Mouse (Mus musculus): ENCODE data around the gene Gm9733. TPM values are rescaled to one million over a fixed set of nuclear protein-coding genes. Genes with fewer than 3 reads are reported as not detected.
"Not testable (repeated sequence)": the region's sequence is repeated elsewhere in the genome, so short reads cannot be mapped to it uniquely, and the experiment has no call there.

Gm9733 gene
- not detected in 2 replicates for polyA plus RNA-seq (2016; fragmentation: Nextera tagmentation; extraction: Ambion mirVana)

DNA sequence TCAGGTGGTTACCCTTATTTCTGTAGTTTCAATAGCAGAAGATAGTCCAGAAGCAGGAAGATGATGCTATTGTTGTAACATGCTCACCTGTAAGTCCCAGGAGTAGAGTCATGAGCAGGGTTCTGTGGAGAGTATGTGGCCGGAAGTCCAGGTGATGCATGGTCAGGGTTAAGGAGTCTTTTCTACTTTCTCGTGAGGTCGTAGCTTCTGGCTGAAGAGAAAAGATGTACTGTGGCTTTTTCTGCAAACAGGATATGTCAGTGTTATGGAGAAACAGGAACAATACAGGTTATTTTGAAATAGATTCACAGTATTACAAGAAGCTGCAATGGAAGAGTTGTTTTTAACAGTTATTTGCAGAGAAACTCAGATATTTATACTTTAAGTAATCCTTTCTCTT lies at the start of gene Gm9733:
Gene Gm9733, minus strand, starts transcription at position 240 of the 400 bp plus-strand sequence.
- H3K4me2 ChIP-seq (replicated peaks): no peak within 1 kb of the TSS
- no peak within 1 kb of the TSS for H3K9ac ChIP-seq
- no peaks in the 10 kb centered on the region for H3K9me3 ChIP-seq
- WGBS: 84% methylated on average over 3 of the region's 3 CpGs
- no peaks in the 10 kb centered on the region for H3K4me1 ChIP-seq
- no peak within 1 kb of the TSS for H3K27ac ChIP-seq
- no peak within 1 kb of the TSS for H3K4me3 ChIP-seq
- ATAC-seq (ENCODE audit: insufficient number of reproducible peaks, insufficient read depth, low FRiP score, low TSS enrichment): no peak
- H3K36me3 ChIP-seq: no peaks in the 10 kb centered on the region
- H3K27me3 ChIP-seq: no peaks in the 10 kb centered on the region

GRCm38 (mm10) chr3:15355690-15356089 lies 23.6 kb upstream of the Gm9733 start:
- H3K9ac ChIP-seq; ATAC-seq (ENCODE audit: insufficient number of reproducible peaks, insufficient read depth, low FRiP score, low TSS enrichment); H3K9me3 ChIP-seq; H3K4me2 ChIP-seq (replicated peaks); H3K27ac ChIP-seq; H3K4me1 ChIP-seq; H3K4me3 ChIP-seq; H3K36me3 ChIP-seq; H3K27me3 ChIP-seq: not testable (repeated sequence)
- 72% methylated on average over 3 of the region's 3 CpGs for WGBS

DNA sequence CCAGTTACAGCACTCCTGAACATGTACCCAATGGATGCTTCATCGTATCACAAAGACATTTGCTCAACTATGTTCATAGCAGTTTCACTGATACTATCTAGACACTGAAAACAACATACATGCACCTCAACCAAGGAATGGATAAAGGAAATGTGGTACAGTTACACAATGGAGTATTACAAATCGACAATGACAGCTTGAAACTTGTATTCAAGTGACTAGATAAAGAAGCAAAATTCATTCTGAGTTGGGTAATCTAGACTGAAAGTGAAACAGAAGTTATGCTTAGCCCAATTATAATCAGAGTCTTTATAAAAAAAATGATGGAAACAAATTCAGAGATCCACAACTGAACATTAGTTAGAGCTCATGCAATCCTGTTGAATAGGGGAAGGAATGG lies 18.2 kb upstream of the Gm9733 start:
- not testable (repeated sequence) for H3K4me1 ChIP-seq; ATAC-seq (ENCODE audit: insufficient number of reproducible peaks, insufficient read depth, low FRiP score, low TSS enrichment); H3K36me3 ChIP-seq; H3K9ac ChIP-seq; H3K9me3 ChIP-seq; H3K4me3 ChIP-seq; H3K27ac ChIP-seq; H3K27me3 ChIP-seq; H3K4me2 ChIP-seq (replicated peaks)
- 98% methylated on average over 1 of the region's 2 CpGs for WGBS

GRCm38 (mm10) chr3:15345606-15346005 lies 13.5 kb upstream of the Gm9733 start:
- H3K4me3 ChIP-seq; H3K27ac ChIP-seq; H3K36me3 ChIP-seq; ATAC-seq (ENCODE audit: insufficient number of reproducible peaks, insufficient read depth, low FRiP score, low TSS enrichment); H3K4me1 ChIP-seq; H3K4me2 ChIP-seq (replicated peaks); H3K9me3 ChIP-seq; H3K27me3 ChIP-seq; H3K9ac ChIP-seq: not testable (repeated sequence)
- 64% methylated on average over 3 of the region's 3 CpGs for WGBS

DNA sequence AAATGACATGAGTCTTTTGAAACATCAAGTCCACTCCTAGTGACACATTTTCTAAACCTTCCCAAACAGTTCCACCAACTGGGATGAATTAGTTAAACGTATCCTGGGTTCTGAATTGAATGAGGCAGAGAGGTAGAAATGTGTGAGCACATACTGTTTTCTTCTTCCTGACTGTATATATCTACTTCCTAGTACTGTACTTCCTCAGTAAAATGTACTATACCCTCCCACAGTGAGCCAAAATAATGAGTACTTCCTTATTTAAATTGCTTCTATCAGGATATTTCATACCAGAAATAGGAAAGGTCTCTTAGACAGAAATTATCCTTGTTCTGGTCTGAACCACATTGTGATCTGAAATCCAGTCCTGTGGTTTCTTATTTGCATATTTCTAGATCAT lies 8.2 kb upstream of the Gm9733 start:
- no peaks in the 10 kb centered on the region for H3K36me3 ChIP-seq
- no peaks in the 10 kb centered on the region for H3K27me3 ChIP-seq
- H3K9me3 ChIP-seq: no peaks in the 10 kb centered on the region
- ATAC-seq (ENCODE audit: insufficient number of reproducible peaks, insufficient read depth, low FRiP score, low TSS enrichment): no peak
- H3K27ac ChIP-seq: no peak overlapping the region
- H3K9ac ChIP-seq: no peak overlapping the region
- WGBS: 61% methylated on average over 1 of the region's 1 CpGs
- H3K4me3 ChIP-seq: no peak overlapping the region
- no peaks in the 10 kb centered on the region for H3K4me1 ChIP-seq
- no peak overlapping the region for H3K4me2 ChIP-seq (replicated peaks)

GRCm38 (mm10) chr3:15334182-15334581 lies 2.1 kb upstream of the Gm9733 start:
- H3K27ac ChIP-seq: no peak overlapping the region
- no peak overlapping the region for H3K9ac ChIP-seq
- no peak for ATAC-seq (ENCODE audit: insufficient number of reproducible peaks, insufficient read depth, low FRiP score, low TSS enrichment)
- no peaks in the 10 kb centered on the region for H3K27me3 ChIP-seq
- no peak overlapping the region for H3K4me3 ChIP-seq
- no peaks in the 10 kb centered on the region for H3K4me1 ChIP-seq
- H3K36me3 ChIP-seq: no peaks in the 10 kb centered on the region
- H3K4me2 ChIP-seq (replicated peaks): no peak overlapping the region
- WGBS: 65% methylated on average over 2 of the region's 2 CpGs
- H3K9me3 ChIP-seq: no peaks in the 10 kb centered on the region

DNA sequence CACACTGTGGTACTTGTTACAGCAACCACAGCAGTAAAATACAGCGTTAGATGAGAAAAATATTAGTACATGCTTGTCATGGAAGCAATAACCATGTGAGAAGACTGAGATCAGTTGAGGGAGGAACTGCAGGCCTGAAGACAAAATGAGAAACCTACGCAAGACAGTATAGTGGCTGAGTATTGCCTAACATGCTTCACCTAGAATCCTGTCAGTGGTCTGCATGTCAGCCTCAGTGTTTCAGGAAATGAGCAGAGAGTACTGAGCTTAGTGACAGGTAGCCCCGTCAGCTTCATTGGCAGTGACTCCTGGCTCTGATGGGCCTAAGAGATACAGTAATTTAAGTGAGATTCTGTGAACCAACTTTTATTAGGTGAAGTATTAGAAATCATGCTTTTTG lies 557 bp downstream of the Gm9733 start:
- no peak overlapping the region for H3K4me2 ChIP-seq (replicated peaks)
- H3K27me3 ChIP-seq: no peaks in the 10 kb centered on the region
- no peaks in the 10 kb centered on the region for H3K36me3 ChIP-seq
- H3K4me3 ChIP-seq: no peak overlapping the region
- no peak overlapping the region for H3K27ac ChIP-seq
- 64% methylated on average over 3 of the region's 3 CpGs for WGBS
- no peak overlapping the region for H3K9ac ChIP-seq
- no peaks in the 10 kb centered on the region for H3K9me3 ChIP-seq
- no peak for ATAC-seq (ENCODE audit: insufficient number of reproducible peaks, insufficient read depth, low FRiP score, low TSS enrichment)
- H3K4me1 ChIP-seq: no peaks in the 10 kb centered on the region

- H3K4me3 ChIP-seq: no peak overlapping the region
- no peaks in the 10 kb centered on the region for H3K4me1 ChIP-seq
- H3K4me2 ChIP-seq (replicated peaks): no peak overlapping the region
- no peaks in the 10 kb centered on the region for H3K9me3 ChIP-seq
- no peaks in the 10 kb centered on the region for H3K36me3 ChIP-seq
- no peak for ATAC-seq (ENCODE audit: insufficient number of reproducible peaks, insufficient read depth, low FRiP score, low TSS enrichment)
- no peak overlapping the region for H3K27ac ChIP-seq
- no peaks in the 10 kb centered on the region for H3K27me3 ChIP-seq
- H3K9ac ChIP-seq: no peak overlapping the region
Measured at GRCm38 (mm10) chr3:15329549-15329948, 2.6 kb downstream of the Gm9733 start.

DNA sequence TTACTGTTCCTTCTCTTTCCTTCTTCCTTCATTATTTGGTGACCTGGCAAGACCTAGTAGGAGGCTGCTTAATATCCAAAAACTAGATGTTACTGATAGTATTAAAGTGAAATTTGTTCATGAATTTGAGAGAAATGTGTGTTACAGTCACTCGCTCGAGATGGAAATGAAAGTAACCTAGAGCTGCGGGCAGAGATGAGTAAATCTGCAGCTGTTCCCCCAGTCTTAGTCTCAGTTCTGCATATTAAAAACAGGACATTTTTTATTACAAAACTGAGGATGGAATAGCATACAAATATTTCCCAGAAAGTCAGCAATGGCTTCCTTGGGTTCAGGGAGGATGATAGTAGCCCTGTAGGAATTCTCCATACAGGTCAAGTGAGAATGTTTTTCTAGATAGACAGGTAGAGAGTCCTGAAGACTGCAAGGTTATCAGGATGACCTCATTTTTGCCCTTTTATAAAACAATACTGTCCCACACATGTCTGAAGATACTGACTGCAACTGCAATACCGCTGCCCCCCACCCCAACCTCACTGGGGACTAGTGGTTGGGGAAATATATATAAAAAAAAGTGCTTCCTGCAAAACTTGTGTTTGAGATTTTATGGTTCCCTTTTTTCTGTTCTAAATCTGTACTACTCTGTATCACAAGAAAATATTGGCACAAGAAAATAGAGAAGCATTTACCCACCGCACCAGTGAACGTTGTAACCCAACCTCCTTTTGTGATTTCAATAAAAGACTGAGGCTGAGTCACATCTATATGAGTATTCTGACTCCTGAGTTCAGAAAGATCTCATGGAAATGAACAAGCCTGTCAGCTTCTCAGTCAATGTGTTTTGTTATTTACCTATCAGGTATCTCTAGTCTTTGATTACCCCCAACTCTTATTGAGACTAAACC lies 47.4 kb downstream of the Gm9733 start:
- no peak for ATAC-seq (ENCODE audit: insufficient number of reproducible peaks, insufficient read depth, low FRiP score, low TSS enrichment)
- no peaks in the 10 kb centered on the region for H3K27me3 ChIP-seq
- no peaks in the 10 kb centered on the region for H3K4me1 ChIP-seq
- H3K27ac ChIP-seq: no peak overlapping the region
- no peak overlapping the region for H3K4me2 ChIP-seq (replicated peaks)
- no peak overlapping the region for H3K4me3 ChIP-seq
- H3K9ac ChIP-seq: no peak overlapping the region
- no peaks in the 10 kb centered on the region for H3K36me3 ChIP-seq
- WGBS: 89% methylated on average over 6 of the region's 6 CpGs
- H3K9me3 ChIP-seq: no peaks in the 10 kb centered on the region

DNA sequence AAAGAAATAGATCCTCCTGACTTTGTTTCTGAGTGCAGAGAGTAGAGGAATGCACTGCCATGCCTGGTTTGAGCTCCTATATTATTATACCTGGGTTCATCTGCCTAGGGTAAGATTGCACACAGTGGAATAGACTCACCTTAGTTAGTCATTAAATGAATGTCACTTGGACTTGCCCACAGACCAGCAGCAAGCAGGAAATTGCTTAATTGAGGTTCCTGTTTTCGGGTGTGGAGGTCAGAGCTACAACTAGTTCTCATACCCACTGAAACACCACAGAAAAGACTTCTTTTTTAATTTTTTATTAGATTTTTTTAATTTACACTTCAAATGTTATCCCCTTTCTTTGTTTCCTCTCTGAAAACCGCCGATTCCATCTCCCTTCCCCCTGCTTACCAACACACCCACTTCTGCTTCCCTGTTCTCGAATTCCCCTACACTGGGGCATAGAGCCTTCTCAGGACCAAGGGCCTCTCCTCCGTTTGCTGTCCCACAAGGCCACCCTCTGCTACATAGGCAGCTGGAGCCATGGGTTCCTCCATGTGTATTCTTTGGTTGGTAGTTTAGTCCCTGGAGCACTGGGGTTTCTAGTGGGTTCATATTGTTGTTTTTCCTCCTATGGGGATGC lies 56.1 kb downstream of the Gm9733 start:
- no peak overlapping the region for H3K4me2 ChIP-seq (replicated peaks)
- H3K9ac ChIP-seq: no peak overlapping the region
- H3K27ac ChIP-seq: no peak overlapping the region
- no peaks in the 10 kb centered on the region for H3K27me3 ChIP-seq
- ATAC-seq (ENCODE audit: insufficient number of reproducible peaks, insufficient read depth, low FRiP score, low TSS enrichment): no peak
- H3K4me3 ChIP-seq: no peak overlapping the region
- H3K9me3 ChIP-seq: no peaks in the 10 kb centered on the region
- 82% methylated on average over 5 of the region's 5 CpGs for WGBS
- H3K36me3 ChIP-seq: no peaks in the 10 kb centered on the region
- H3K4me1 ChIP-seq: no peaks in the 10 kb centered on the region

DNA sequence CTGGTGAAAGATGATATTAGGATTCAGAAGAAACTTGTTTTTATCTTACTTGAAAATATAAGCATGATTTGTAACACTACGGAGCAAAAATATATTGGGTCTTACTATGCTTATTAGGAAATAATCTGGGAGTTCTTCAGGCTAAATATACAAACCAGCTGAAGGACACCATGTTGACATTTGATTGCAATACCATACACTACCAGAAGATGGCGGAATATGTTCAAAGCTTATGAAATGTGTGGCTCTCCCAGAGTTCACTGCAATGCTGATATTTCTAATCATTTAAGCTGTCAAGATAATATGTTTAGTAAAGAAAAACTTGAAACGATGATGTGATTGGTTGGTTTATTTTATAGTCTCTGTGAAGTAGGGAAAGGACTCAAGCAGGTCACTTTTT lies 67.7 kb downstream of the Gm9733 start:
- no peaks in the 10 kb centered on the region for H3K4me1 ChIP-seq
- H3K9me3 ChIP-seq: no peaks in the 10 kb centered on the region
- no peak overlapping the region for H3K4me2 ChIP-seq (replicated peaks)
- H3K4me3 ChIP-seq: no peak overlapping the region
- 14% methylated on average over 3 of the region's 3 CpGs for WGBS
- no peak overlapping the region for H3K9ac ChIP-seq
- no peak for ATAC-seq (ENCODE audit: insufficient number of reproducible peaks, insufficient read depth, low FRiP score, low TSS enrichment)
- H3K27ac ChIP-seq: no peak overlapping the region
- H3K27me3 ChIP-seq: no peaks in the 10 kb centered on the region
- H3K36me3 ChIP-seq: no peaks in the 10 kb centered on the region

- H3K36me3 ChIP-seq: no peaks in the 10 kb centered on the region
- ATAC-seq (ENCODE audit: insufficient number of reproducible peaks, insufficient read depth, low FRiP score, low TSS enrichment): no peak
- no peaks in the 10 kb centered on the region for H3K4me1 ChIP-seq
- no peaks in the 10 kb centered on the region for H3K9me3 ChIP-seq
- H3K4me3 ChIP-seq: no peak overlapping the region
- 72% methylated on average over 6 of the region's 6 CpGs for WGBS
- H3K27ac ChIP-seq: no peak overlapping the region
- H3K27me3 ChIP-seq: no peaks in the 10 kb centered on the region
- H3K9ac ChIP-seq: no peak overlapping the region
- H3K4me2 ChIP-seq (replicated peaks): no peak overlapping the region
Measured at GRCm38 (mm10) chr3:15255726-15256125, 76.4 kb downstream of the Gm9733 start.

Measured in embryonic facial prominence, embryonic 12.5 days (tissue).